Mouse (Mus musculus): ENCODE measurements around the gene Pilra.

DNA sequence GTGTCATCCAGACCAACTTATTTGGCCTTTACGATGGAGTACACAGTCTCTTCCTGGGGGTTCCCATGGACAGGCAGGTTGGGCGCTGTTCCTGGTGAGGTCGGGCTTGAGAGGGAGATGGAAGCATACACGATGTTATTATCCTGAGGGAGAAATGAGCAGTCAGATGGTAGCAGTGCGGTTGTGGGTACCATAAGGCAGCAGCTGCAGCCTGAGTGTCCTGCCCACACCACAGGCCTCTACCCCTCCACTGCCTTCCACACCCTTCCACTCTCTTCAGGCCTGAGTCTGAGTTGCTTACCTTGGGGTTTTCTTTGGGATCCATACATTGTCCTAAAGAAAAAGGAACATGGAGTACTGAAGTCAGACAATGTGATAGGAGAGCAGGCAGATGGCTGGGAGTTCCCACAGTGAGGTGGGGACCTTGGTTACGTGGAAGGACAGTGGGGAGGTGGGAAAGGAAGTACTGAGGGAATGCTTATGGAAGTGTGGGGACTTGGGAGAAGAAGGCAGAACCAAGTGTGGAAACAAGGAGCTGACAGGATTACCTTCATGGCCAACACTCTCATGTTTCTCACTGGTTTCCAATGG lies 12.5 kb downstream of the Pilra start:
- TF ChIP-seq CTCF (IDR thresholded peaks at IDR 0.05; ENCODE audit: low read depth) (no peak), EP300 (IDR thresholded peaks at IDR 0.05; ENCODE audit: low read depth) (no peak)
